Mouse (Mus musculus): Measurements from ENCODE around the gene Cadps.

Cadps gene

GRCm38 (mm10) chr14:12730979-12731378 lies 91.9 kb downstream of the Cadps start:
- DNase-seq (ENCODE audit: extremely low spot score, low spot score): no peak

DNA sequence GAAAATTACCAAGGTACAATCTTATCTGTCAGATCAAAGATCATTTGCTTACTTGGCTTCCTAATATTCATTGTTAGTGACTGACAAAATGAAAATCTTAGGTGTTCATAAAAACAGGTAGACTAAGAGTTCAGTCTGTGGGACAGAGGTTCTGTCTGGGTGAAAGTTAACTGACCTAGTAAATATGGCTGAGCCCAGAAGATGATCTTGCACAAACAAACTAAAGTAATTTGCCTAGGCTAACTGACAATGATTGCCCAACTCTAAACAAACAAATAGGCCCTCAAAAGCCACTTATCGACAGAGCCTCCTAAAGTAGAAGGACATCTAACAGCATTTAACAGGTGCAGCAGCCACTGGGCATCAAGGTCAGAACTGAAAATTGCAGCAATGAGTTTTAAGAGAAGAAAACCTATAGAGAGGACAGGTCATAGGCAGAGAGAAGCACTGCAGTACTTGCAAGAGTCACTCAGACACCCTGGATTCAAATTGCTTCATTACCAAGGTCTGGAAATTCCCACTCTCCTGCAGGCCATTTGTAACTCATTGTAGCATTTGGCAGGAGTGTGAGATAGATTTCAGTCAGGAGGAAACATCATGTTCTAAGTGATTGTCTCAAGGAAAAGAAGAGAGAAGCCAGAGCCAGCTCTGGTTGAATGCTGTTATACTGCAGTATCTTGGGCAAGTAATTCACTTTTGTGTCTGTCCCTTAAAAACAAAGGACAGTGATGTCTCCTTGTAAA lies 100.3 kb downstream of the Cadps start:
- no peak for DNase-seq (ENCODE audit: extremely low spot score, low spot score)

DNA sequence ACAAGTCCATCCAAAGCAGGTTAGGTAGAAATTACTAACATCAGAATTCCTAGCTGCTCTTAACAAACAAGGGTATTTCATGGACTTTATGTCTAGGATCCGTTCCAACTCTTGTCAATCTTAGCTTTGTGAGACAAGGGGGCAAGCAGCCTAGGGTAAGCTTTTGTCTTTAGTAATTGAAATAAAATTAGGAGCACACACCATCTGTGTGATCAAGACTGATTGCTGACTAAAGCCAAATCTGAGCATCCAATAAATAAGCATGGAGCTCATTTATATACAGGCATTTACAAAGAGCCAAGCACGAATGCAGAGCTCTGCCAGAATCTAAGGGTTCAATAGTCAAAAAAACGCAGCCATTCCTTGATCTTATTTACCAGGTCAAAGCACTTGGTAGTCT lies 104.1 kb downstream of the Cadps start:
- DNase-seq (ENCODE audit: extremely low spot score, low spot score): no peak

DNA sequence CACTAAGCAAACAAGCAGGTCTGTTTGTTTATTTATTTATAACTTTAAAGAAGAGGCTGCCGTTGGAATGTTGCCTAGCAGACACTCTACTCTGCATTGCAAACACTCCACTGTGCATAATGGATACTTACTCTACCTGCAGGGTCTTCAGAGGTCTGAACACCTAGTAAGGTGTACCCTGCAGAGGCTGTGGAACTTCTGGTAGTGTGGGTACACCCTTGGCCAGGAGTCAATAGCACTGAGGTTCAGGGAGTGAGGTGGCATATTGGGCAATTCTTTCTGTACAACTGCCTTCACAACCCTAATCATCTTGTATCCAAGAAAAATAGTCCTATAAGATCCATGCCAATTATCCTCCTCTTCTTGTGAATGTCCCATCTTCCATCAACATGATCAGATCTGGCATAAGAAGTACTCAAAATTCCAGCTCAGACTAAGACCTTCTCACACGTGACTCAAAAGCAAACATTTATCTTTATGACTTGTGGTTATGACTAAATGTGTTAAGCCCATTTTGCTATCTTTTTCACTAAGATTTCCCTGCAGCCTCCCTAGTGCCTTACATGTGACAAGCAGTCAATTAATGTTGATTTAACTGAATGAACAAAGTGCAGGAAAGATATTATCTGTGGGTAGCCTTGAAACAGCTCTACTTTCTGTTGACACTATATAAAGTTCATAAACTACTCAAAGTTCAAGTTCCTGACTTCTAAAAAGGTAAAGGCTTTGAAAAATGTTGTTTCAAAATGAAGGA lies 106.8 kb downstream of the Cadps start:
- DNase-seq (ENCODE audit: extremely low spot score, low spot score): no peak

GRCm38 (mm10) chr14:12707395-12707794 lies 115.5 kb downstream of the Cadps start:
- no peak for DNase-seq (ENCODE audit: extremely low spot score, low spot score)

GRCm38 (mm10) chr14:12704461-12704860 lies 118.4 kb downstream of the Cadps start:
- no peak for DNase-seq (ENCODE audit: extremely low spot score, low spot score)

GRCm38 (mm10) chr14:12690201-12690600 lies 132.7 kb downstream of the Cadps start:
- no peak for DNase-seq (ENCODE audit: extremely low spot score, low spot score)

DNA sequence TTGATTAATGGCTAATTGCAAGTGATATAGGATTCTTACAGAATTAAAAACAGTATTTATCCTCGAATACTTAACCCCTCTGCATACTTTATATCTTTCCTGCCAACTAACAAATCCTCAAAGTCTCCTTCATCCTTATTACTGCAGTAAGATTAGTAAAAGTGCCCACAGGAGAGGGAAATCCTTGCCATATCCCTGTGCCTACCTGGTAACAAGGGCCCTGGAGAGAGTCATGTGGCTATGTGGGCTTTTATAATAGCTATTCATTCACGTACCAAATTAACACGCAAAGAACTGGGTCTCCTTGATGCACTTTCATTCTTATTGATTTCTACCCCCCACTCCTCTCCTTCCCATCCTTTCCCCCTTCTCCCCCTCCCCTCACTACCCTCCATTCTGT lies 137.9 kb downstream of the Cadps start:
- DNase-seq (ENCODE audit: extremely low spot score, low spot score): no peak

- DNase-seq (ENCODE audit: extremely low spot score, low spot score): no peak
Measured at GRCm38 (mm10) chr14:12680819-12681638, 141.8 kb downstream of the Cadps start.

GRCm38 (mm10) chr14:12661430-12661829 lies 161.4 kb downstream of the Cadps start:
- no peak for DNase-seq (ENCODE audit: extremely low spot score, low spot score)

DNA sequence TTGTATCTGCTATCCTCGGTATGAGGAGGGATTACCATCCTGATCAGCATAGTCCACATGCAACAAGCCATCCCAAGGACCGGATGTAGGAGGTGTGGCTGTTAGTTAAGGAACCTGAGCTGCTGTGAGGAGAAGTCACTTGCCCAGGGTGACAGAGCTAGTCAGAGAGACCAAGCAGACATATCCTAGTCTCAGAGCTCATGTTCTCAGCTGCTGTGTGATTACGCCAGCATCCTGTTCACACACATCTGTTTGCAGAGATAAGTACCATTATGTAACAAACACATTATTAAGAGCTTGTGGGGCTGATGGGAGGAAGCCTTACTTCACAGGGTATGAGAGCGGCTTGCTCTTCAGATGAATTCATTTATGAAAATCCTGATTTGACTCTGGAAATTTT lies 165.5 kb downstream of the Cadps start:
- DNase-seq (ENCODE audit: extremely low spot score, low spot score): no peak

DNA sequence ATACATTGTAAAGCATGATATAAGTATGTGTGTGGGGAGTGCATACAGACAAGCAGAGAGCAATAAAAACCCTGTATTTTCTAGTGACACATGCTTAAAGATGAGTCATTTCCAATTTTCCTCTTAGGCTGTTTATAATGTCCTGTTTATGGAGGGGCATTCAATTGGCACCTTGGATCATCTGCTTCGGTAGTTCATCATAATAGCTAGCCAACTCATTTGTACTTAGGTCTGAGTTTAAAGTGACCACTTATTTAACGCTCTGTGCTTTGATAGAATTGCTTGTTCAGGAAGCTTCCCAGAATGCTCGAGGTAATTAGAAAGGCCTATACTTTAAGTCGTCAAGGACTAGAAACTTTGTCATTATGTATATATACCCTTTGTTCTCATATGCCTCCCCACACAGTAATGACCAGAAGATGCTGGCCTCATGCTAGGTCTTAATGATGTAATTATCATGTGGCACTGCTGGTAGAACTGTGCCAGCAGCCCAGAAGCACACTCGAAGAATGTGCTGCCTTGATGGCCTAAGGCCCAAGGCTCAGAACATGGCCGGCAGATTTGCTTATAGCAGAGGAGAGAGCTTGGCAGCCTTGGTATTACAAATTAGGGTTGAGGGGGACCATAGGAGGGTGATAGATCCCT lies 179.9 kb downstream of the Cadps start:
- DNase-seq (ENCODE audit: extremely low spot score, low spot score): no peak

DNA sequence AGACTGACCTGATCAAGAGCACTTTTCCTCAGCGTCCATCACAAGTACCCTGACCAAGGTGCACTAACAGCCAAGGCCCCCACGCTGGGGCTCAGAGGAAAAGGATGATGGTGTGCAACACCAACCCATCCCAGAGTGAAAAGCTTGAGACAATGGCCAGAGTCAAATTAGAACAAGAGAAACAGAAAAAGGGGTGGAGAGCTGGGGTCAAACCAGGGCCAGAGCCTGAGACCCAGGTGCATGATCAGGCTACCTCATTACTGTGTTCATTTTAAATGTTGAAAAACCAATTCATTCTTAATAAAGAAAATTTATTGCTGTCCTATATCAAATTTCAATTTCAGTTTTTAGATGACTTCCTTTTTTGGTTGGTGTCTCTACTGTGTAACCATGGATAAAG lies 184.1 kb downstream of the Cadps start:
- no peak for DNase-seq (ENCODE audit: extremely low spot score, low spot score)

GRCm38 (mm10) chr14:12637121-12637754 lies 185.6 kb downstream of the Cadps start:
- no peak for DNase-seq (ENCODE audit: extremely low spot score, low spot score)

DNA sequence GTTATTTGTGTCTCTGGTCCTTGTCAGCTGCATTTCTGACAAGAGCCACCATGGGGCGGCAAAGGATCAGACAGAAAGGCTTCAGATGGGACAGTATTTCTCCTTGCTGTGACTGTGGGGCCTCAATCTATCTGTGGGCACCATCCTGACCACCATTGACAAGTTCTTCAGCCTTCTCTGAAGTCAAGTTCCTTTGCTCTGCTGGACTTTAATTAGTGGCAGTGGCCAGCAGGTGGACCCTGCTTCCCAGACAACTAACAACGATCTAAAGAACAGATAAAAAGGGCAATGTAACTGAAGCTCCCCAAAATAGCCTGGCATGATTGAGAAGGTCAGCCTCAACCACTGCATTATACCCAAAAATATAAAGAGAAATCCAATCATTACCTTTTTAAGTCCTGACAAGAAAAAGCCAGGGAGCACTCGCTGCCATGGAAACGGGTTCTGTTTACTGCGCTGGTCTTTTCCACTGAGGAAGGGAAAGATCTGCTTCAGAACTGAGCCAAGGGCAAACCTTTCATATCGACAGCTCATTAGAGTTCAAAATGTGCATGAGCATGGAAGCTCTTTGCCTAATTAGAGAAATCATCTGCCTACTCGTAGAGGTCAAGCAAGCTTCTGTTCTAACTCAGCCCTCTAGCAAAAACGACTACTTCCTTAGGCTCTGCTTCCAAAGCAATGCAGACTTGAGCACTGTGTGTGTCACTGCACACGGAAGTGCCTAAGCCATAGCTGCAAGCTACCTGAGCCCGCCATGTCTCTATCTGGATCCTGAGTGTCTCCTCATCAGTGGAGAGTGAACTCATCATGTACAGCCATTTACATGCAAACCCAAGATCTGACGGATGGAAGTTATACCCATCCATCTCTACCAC lies 198.4 kb downstream of the Cadps start:
- no peak for DNase-seq (ENCODE audit: extremely low spot score, low spot score)

DNA sequence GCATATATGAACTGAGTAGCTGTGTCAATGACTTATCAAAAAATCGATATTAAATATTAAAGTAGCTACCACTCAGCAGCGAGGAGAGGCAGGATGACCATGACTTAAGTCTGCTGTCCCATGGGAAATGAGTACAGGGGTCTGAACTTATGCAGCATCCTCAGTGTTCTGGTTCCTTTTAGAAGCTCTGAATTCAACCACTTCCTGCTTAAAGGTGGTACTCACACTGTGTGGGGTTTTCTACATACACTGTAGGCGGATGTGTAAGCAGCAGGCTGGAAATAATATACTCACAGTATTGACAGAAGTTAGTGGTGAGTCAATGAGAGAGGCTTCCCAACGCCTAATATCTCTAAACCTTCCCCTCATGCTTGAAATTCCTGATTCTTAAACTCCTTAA lies 215.9 kb downstream of the Cadps start:
- no peak for DNase-seq (ENCODE audit: extremely low spot score, low spot score)

GRCm38 (mm10) chr14:12606202-12606601 lies 216.7 kb downstream of the Cadps start:
- no peak for DNase-seq (ENCODE audit: extremely low spot score, low spot score)

GRCm38 (mm10) chr14:12602080-12602479 lies 220.8 kb downstream of the Cadps start:
- no peak for DNase-seq (ENCODE audit: extremely low spot score, low spot score)

GRCm38 (mm10) chr14:12595326-12595725 lies 227.6 kb downstream of the Cadps start:
- no peak for DNase-seq (ENCODE audit: extremely low spot score, low spot score)

DNA sequence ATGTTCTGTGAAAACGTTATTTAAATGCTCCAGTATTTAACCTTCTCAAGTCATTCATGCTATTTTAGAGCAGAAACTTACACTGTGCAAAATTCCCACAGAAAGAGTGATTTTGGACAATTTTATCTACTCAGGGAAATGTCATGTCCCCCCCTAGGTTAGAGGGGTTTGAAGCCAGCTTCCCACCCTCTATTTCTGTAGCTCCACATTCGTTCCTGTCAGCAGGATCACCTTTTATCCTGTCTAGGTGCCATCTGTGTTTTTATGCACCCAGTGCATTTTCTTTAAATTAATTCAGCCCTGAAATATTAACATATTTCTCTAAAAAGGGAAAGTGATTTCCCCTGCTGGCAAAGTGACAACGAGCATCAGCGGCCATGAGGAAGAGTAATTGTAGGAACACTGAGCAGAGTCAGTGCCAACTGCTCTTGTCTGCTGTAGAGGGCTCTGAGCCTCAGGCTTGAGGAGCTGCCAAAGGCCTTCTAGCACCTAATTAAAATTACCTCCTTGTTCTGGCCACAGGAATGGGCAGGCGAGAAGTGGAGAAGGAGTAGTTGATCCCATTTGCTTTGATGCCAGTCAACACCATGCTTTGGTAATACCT lies 230.3 kb downstream of the Cadps start:
- no peak for DNase-seq (ENCODE audit: extremely low spot score, low spot score)
